Mouse (Mus musculus): Measurements from ENCODE around the gene Zfp808. TPM values are rescaled to one million over a fixed set of nuclear protein-coding genes. Genes with fewer than 3 reads are reported as not detected.

Zfp808 gene
- polyA plus RNA-seq (2017; shearing (Covaris generic)): 6.5 TPM

GRCm38 (mm10) chr13:62129432-62130171, at the start of gene Zfp808:
TSS of gene Zfp808 (plus strand) at chr13:62129886.

